Mouse (Mus musculus): Measurements from ENCODE around the gene Crybg3. TPM values are rescaled to one million over a fixed set of nuclear protein-coding genes. Genes with fewer than 3 reads are reported as not detected.

Crybg3 gene
- polyA plus RNA-seq, 2 experiments from 2014 or later = 16.8 to 17.5 TPM

- ATAC-seq = no peak
Observed at GRCm38 (mm10) chr16:59448181-59448580, 152.6 kb downstream of the Crybg3 start.

DNA sequence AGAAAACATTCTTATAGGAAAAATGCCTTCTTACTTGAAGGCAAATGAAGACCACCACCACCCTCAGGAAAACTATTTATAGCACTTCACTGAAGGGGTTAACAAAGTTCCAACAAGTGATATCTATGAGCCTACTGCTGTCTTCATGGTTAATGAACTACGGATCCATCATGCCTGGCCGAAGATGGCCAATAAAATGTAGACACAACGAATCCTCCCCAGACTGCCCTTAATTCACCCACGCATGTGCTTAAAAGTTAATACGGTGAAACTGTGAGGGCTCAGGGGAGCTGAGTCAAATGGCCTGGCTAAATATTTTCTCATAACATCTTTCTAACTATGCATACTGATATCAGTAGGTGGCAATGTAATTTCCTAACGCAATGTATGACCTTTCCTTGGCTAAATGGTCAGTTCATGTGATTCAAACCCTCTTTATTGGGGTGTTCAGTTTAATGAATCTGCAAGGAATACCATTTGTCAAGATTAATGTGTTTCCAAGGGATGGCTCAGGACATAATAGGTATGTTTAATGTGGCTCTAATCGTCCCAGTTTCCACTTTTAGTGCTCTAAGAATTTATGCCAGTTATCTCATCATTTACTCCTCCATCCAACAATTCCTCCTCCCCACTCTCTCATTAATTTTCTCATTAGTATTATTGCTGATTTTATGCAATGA, 155.8 kb downstream of the Crybg3 start:
- ATAC-seq = no peak

Other genes starting within 250 kb of the Crybg3 start
- gene Olfr209, start 237.0 kb downstream of the Crybg3 start, polyA plus RNA-seq (2017; shearing (Covaris generic)) = not detected
- gene Gabrr3, start 193.6 kb downstream of the Crybg3 start, polyA plus RNA-seq (2017; shearing (Covaris generic)) = not detected
- gene Riox2, start 129.2 kb downstream of the Crybg3 start, polyA plus RNA-seq (2017; shearing (Covaris generic)) = 100 to 1,000 TPM in 1 of 2 experiments, 10 to 100 TPM in 1; 85.6 to 101 TPM
- gene Arl6, start 38.4 kb upstream of the Crybg3 start, polyA plus RNA-seq (2017; shearing (Covaris generic)) = 1 to 10 TPM; 4.8 to 5.5 TPM